9 mouse cellular contexts compared by ENCODE assay signal in genomic region chr15:81839634-81840033, GRCm38 (mm10). TPM values are rescaled to one million over a fixed set of nuclear protein-coding genes. Genes with fewer than 3 reads are reported as not detected.
DNase-seq lines count a peak whose midpoint lies in the region; ATAC-seq and TF ChIP-seq lines count a peak whose summit lies in the region.
"Had no signal": no experiment of that assay in that cellular context is flagged by ENCODE, and none has a peak within 500 bp of the region (broad histone marks: within the 10 kb centered on the region; RNA-seq: fewer than 3 reads in every experiment).

No protein-coding gene starts in this region.

- H3K36me3 ChIP-seq in heart, postnatal 0 days (replicated peaks; ENCODE audit: control insufficient read depth, insufficient read depth, low read length) = no peaks in the 10 kb centered on the region
- H3K36me3 ChIP-seq: limb, embryonic 15.5 days had no signal

- no peak overlapping the region for H3K4me3 ChIP-seq in heart, postnatal 0 days (ENCODE audit: low read depth, low read length)
- H3K4me3 ChIP-seq: limb, embryonic 15.5 days had no signal

- ATAC-seq in erythroblast, adult 5-6 weeks (replicated peaks; ENCODE audit: low FRiP score, poor library complexity, severe bottlenecking) = 0 out of 2 replicates have a peak, but pooled peaks have one; percentile 16
- ATAC-seq in heart, postnatal 0 days (ENCODE audit: insufficient read depth, low read depth) = peak; percentile 88
- ATAC-seq in megakaryocyte-erythroid progenitor cell, adult 5-6 weeks (replicated peaks; ENCODE audit: low FRiP score, low TSS enrichment, poor library complexity, severe bottlenecking) = peak; percentile 76
- no peak for ATAC-seq in monocyte, adult 5-6 weeks (replicated peaks; ENCODE audit: insufficient number of reproducible peaks, low FRiP score, low TSS enrichment, poor library complexity, severe bottlenecking)

- no peaks in the 10 kb centered on the region for H3K9me3 ChIP-seq in heart, postnatal 0 days (replicated peaks; ENCODE audit: control insufficient read depth, low read length)
- H3K9me3 ChIP-seq: limb, embryonic 15.5 days had no signal

- peak; percentile 99 for TF ChIP-seq EP300 in heart, postnatal 0 days (IDR thresholded peaks at IDR 0.05; ENCODE audit: low read depth)

- DNase-seq in 416B (ENCODE audit: low read depth) (peak; percentile 23), adipocyte (ENCODE audit: low spot score) (peak; percentile 95)
- DNase-seq in heart, postnatal 0 days (ENCODE audit: low spot score) = peak; percentile 98
- DNase-seq in left cerebral cortex, adult 11 months (ENCODE audit: low spot score) = peak; percentile 84
- DNase-seq in thymus, postnatal 4 days = no peak

- no peak for TF ChIP-seq CTCF in heart, postnatal 0 days (IDR thresholded peaks at IDR 0.05; ENCODE audit: low read depth)

- WGBS in heart, postnatal 0 days = 18% methylated on average over 5 of the region's 5 CpGs

- H3K4me1 ChIP-seq in heart, postnatal 0 days (ENCODE audit: control insufficient read depth, insufficient read depth) = peaks cover 43% of the 10 kb centered on the region

- peak overlapping the region; percentile 38; the same call in 1 of the 2 replicates for H3K9ac ChIP-seq in heart, postnatal 0 days (replicated peaks; ENCODE audit: low read depth, low read length)
- H3K9ac ChIP-seq: limb, embryonic 15.5 days had no signal

- H3K4me2 ChIP-seq in heart, postnatal 0 days (ENCODE audit: low read depth, low read length) = no peak overlapping the region
- H3K4me2 ChIP-seq: limb, embryonic 15.5 days had no signal

- H3K27ac ChIP-seq in heart, postnatal 0 days (ENCODE audit: low read depth) = peak overlapping the region; percentile 99
- H3K27ac ChIP-seq: limb, embryonic 15.5 days had no signal

- H3K27me3 ChIP-seq in heart, postnatal 0 days (ENCODE audit: control insufficient read depth, insufficient read depth, low read length) = no peaks in the 10 kb centered on the region
- H3K27me3 ChIP-seq: limb, embryonic 15.5 days had no signal

RNA-seq across cellular contexts. Expression of gene Tob2, which starts 19.0 kb away (rescaled TPM):
- 6.3 and 9.6 TPM in 2 replicates for total RNA-seq in erythroblast, adult 5-6 weeks (2015; ENCODE audit: low replicate concordance)
- 5.3 and 7.2 TPM in 2 replicates for total RNA-seq in erythroblast, adult 5-6 weeks (2017; ENCODE audit: low replicate concordance)
- total RNA-seq in heart, postnatal 0 days (2014; rRNA removed; ENCODE audit: low replicate concordance) = 19.2 and 75.8 TPM in 2 replicates
- polyA plus RNA-seq in heart, postnatal 0 days (2015; fragmentation: Nextera tagmentation; extraction: Ambion mirVana) = 16.0 and 18.2 TPM in 2 replicates
- 22.4 and 32.1 TPM in 2 replicates for total RNA-seq in megakaryocyte-erythroid progenitor cell, adult 5-6 weeks (2014; fragmentation: Nextera tagmentation)
- 11.7 and 20.4 TPM in 2 replicates for total RNA-seq in megakaryocyte-erythroid progenitor cell, adult 5-6 weeks (2017)
- total RNA-seq in monocyte, adult 5-6 weeks (2017) = 27.1 to 48.1 TPM (median 29.4 TPM) in 3 replicates

RNA-seq across cellular contexts. Expression of gene Phf5a, which starts 32.1 kb away (rescaled TPM):
- 29.7 and 33.0 TPM in 2 replicates for total RNA-seq in erythroblast, adult 5-6 weeks (2015; ENCODE audit: low replicate concordance)
- total RNA-seq in erythroblast, adult 5-6 weeks (2017; ENCODE audit: low replicate concordance) = 19.8 and 45.9 TPM in 2 replicates
- 26.9 and 31.0 TPM in 2 replicates for total RNA-seq in heart, postnatal 0 days (2014; rRNA removed; ENCODE audit: low replicate concordance)
- 60.7 and 65.3 TPM in 2 replicates for polyA plus RNA-seq in heart, postnatal 0 days (2015; fragmentation: Nextera tagmentation; extraction: Ambion mirVana)
- total RNA-seq in megakaryocyte-erythroid progenitor cell, adult 5-6 weeks (2014; fragmentation: Nextera tagmentation) = 203 and 208 TPM in 2 replicates
- 131 and 142 TPM in 2 replicates for total RNA-seq in megakaryocyte-erythroid progenitor cell, adult 5-6 weeks (2017)
- total RNA-seq in monocyte, adult 5-6 weeks (2017) = 54.7 to 91.7 TPM (median 58.7 TPM) in 3 replicates

RNA-seq across cellular contexts. Expression of gene Aco2, which starts 32.5 kb away (rescaled TPM):
- 16.3 and 37.8 TPM in 2 replicates for total RNA-seq in erythroblast, adult 5-6 weeks (2015; ENCODE audit: low replicate concordance)
- 29.7 and 59.3 TPM in 2 replicates for total RNA-seq in erythroblast, adult 5-6 weeks (2017; ENCODE audit: low replicate concordance)
- total RNA-seq in heart, postnatal 0 days (2014; rRNA removed; ENCODE audit: low replicate concordance) = 2,020 and 2,039 TPM in 2 replicates
- 1,019 and 1,040 TPM in 2 replicates for polyA plus RNA-seq in heart, postnatal 0 days (2015; fragmentation: Nextera tagmentation; extraction: Ambion mirVana)
- total RNA-seq in megakaryocyte-erythroid progenitor cell, adult 5-6 weeks (2014; fragmentation: Nextera tagmentation) = 162 and 178 TPM in 2 replicates
- 171 and 185 TPM in 2 replicates for total RNA-seq in megakaryocyte-erythroid progenitor cell, adult 5-6 weeks (2017)
- total RNA-seq in monocyte, adult 5-6 weeks (2017) = 103 to 166 TPM (median 150 TPM) in 3 replicates

RNA-seq across cellular contexts. Expression of gene Tef, which starts 37.4 kb away (rescaled TPM):
- total RNA-seq in erythroblast, adult 5-6 weeks (2015; ENCODE audit: low replicate concordance) = 0.38 and 2.3 TPM in 2 replicates
- total RNA-seq in erythroblast, adult 5-6 weeks (2017; ENCODE audit: low replicate concordance) = 0.98 and 2.0 TPM in 2 replicates
- total RNA-seq in heart, postnatal 0 days (2014; rRNA removed; ENCODE audit: low replicate concordance) = 41.5 and 58.7 TPM in 2 replicates
- 27.8 and 30.3 TPM in 2 replicates for polyA plus RNA-seq in heart, postnatal 0 days (2015; fragmentation: Nextera tagmentation; extraction: Ambion mirVana)
- total RNA-seq in megakaryocyte-erythroid progenitor cell, adult 5-6 weeks (2014; fragmentation: Nextera tagmentation) = 10.9 and 13.2 TPM in 2 replicates
- total RNA-seq in megakaryocyte-erythroid progenitor cell, adult 5-6 weeks (2017) = 12.7 and 14.4 TPM in 2 replicates
- total RNA-seq in monocyte, adult 5-6 weeks (2017) = 44.4 to 60.3 TPM (median 52.9 TPM) in 3 replicates

Comparison
In these comparisons a context has a peak if more than half of its experiments do, and no peak if none do; other contexts are left out.
1. RNA of gene Aco2, which starts 32.5 kb away (total RNA-seq): 2,020 to 2,039 TPM in heart, postnatal 0 days; 162 to 185 TPM in megakaryocyte-erythroid progenitor cell, adult 5-6 weeks, 103 to 166 TPM in monocyte, adult 5-6 weeks and 16.3 to 59.3 TPM in erythroblast, adult 5-6 weeks; every median in the first group is over 10 times any median in the second.